Mouse (Mus musculus): ENCODE measurements around the gene Cryab.

DNA sequence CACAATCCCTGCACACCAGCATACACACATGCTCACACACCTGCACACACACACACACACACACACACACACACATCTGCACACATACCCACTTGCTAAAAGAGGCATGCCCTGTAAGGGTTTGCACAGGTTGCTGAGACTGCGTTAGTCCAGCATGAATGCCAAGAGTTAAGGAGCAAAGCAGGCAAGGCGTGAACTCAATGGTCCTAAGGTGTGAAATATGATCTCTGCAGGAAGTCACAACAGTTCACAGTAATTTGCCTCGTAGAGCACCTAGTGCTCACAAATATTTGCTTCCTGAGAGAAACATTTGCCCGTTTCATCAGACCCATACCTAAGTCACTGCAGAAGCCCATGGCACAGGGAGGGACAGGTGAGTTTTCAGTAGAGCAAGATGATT is 36.9 kb upstream of the Cryab start:
- TF ChIP-seq POLR2A (IDR thresholded peaks at IDR 0.05; ENCODE audit: borderline replicate concordance, control insufficient read depth, low read depth, low read length) (no peak), CTCF (IDR thresholded peaks at IDR 0.05; ENCODE audit: control insufficient read depth, insufficient read depth, low read length) (no peak)

Data from bone marrow, adult 2 months (tissue).